Mouse (Mus musculus): ENCODE measurements around the gene Ralgps2.
A peak's percentile ranks its signal among the peaks of the same experiment; 100 is the strongest.

Ralgps2 gene

GRCm38 (mm10) chr1:156922921-156923320 lies 16.5 kb downstream of the Ralgps2 start:
- no peak overlapping the region for H3K4me3 ChIP-seq (replicated peaks; ENCODE audit: low read length)
- H3K4me1 ChIP-seq (replicated peaks; ENCODE audit: low read depth, low read length): peaks cover 37% of the 10 kb centered on the region
- TF ChIP-seq POU5F1 (IDR thresholded peaks at IDR 0.05; ENCODE audit: borderline replicate concordance, low read length): no peak
- TF ChIP-seq NANOG (IDR thresholded peaks at IDR 0.05; ENCODE audit: borderline replicate concordance, low read length): no peak
- no peak for TF ChIP-seq CTCF (conservative IDR thresholded peaks at IDR 0.05; ENCODE audit: low read length)
- peaks cover 12% of the 10 kb centered on the region for H3K36me3 ChIP-seq (ENCODE audit: insufficient read depth, low read length)
- H3K9me3 ChIP-seq (ENCODE audit: low read length): no peaks in the 10 kb centered on the region
- no peaks in the 10 kb centered on the region for H3K27me3 ChIP-seq (ENCODE audit: insufficient read depth, low read length)

DNA sequence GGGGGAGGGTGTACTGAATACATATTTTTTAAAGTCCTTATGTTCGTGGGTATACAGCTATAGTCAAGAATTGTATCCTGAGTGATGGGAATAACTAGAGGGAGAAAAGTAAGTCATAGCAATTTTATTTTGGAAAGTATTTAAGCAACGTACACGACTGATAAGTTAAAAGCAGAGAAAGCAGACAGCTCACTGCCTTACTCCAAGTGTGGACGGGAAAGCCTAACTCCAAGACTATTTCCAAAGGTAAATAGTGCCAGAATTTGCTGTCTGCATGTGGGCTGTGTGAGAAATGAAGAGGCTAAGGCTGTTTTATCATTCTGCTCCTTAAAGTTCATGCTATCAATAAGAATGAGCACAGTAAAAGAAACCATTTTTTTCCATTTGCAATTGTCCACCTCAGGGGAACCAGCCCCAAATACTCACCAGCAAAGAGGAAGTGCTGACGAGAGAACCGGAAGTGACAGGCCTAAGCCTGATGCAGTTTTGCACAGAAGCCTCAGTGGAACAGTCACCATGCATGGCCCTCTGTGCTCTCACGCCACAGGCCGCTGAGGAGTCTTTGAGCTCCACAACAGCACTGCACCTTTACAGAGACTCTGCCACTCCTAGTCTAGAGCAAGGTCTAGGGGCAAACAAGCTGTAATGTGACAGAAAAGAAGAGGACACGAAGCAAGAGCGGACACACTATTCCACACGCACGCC lies 18.0 kb downstream of the Ralgps2 start:
- TF ChIP-seq CTCF (conservative IDR thresholded peaks at IDR 0.05; ENCODE audit: low read length) (no peak), POU5F1 (IDR thresholded peaks at IDR 0.05; ENCODE audit: borderline replicate concordance, low read length) (no peak), NANOG (IDR thresholded peaks at IDR 0.05; ENCODE audit: borderline replicate concordance, low read length) (no peak)
- no peaks in the 10 kb centered on the region for H3K27me3 ChIP-seq (ENCODE audit: insufficient read depth, low read length)
- peak overlapping the region; percentile 53 for H3K4me3 ChIP-seq (replicated peaks; ENCODE audit: low read length)
- peaks cover 37% of the 10 kb centered on the region for H3K4me1 ChIP-seq (replicated peaks; ENCODE audit: low read depth, low read length)
- no peaks in the 10 kb centered on the region for H3K9me3 ChIP-seq (ENCODE audit: low read length)
- peaks cover 12% of the 10 kb centered on the region for H3K36me3 ChIP-seq (ENCODE audit: insufficient read depth, low read length)

DNA sequence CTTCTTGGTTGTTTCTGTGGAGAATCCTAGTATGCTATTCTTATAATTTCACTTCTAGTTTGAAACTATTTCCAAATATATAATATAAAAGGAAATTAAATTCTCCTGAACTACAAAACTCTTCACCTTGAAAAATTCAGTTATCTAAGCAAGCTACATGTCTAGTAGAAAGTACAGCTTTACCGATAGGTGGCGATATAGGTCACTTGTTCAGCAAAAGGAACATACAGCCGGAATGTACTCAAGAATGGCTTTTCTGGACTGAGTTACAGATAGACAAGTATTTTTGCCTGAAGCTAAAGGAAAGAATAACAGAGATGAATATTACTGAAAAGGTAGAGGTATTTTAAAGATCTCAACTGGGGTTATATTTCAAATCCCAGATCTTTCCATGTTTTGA lies 22.0 kb downstream of the Ralgps2 start:
- Histone ChIP-seq H3K4me3 (replicated peaks; ENCODE audit: low read length) (no peak overlapping the region), H3K4me1 (replicated peaks; ENCODE audit: low read depth, low read length) (peaks cover 24% of the 10 kb centered on the region), H3K9me3 (ENCODE audit: low read length) (no peaks in the 10 kb centered on the region), H3K36me3 (ENCODE audit: insufficient read depth, low read length) (0 out of 2 replicates have a peak, but pooled peaks cover 3% of the 10 kb centered on the region), H3K27me3 (ENCODE audit: insufficient read depth, low read length) (no peaks in the 10 kb centered on the region)
- no peak for TF ChIP-seq POU5F1 (IDR thresholded peaks at IDR 0.05; ENCODE audit: borderline replicate concordance, low read length)
- peak; percentile 69 for TF ChIP-seq CTCF (conservative IDR thresholded peaks at IDR 0.05; ENCODE audit: low read length)

GRCm38 (mm10) chr1:156916361-156916760 lies 23.1 kb downstream of the Ralgps2 start:
- Histone ChIP-seq H3K4me3 (replicated peaks; ENCODE audit: low read length) (no peak overlapping the region), H3K9me3 (ENCODE audit: low read length) (no peaks in the 10 kb centered on the region), H3K4me1 (replicated peaks; ENCODE audit: low read depth, low read length) (peaks cover 15% of the 10 kb centered on the region), H3K36me3 (ENCODE audit: insufficient read depth, low read length) (0 out of 2 replicates have a peak, but pooled peaks cover under 1% of the 10 kb centered on the region), H3K27me3 (ENCODE audit: insufficient read depth, low read length) (no peaks in the 10 kb centered on the region)
- TF ChIP-seq CTCF (conservative IDR thresholded peaks at IDR 0.05; ENCODE audit: low read length) (no peak), POU5F1 (IDR thresholded peaks at IDR 0.05; ENCODE audit: borderline replicate concordance, low read length) (no peak), NANOG (IDR thresholded peaks at IDR 0.05; ENCODE audit: borderline replicate concordance, low read length) (no peak)

DNA sequence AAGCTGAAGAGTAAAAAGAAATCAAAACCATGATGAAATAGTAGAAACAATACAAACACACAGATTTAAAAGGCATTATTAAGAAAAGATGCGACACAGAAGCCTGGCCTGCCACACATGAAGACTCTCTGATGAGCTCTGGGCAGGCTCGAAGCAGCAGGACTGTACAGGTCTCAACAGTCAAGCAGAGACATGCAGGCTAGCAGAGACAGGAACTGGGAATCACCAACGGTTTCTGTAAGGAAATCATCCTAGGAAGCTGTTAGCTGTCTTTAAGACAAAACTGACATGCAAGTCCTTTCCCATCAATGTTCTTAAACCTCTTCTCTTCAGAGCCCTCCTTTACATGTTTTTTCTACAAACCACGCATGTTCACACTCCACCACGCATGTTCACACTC lies 24.5 kb downstream of the Ralgps2 start:
- Histone ChIP-seq H3K36me3 (ENCODE audit: insufficient read depth, low read length) (no peaks in the 10 kb centered on the region), H3K27me3 (ENCODE audit: insufficient read depth, low read length) (no peaks in the 10 kb centered on the region), H3K9me3 (ENCODE audit: low read length) (no peaks in the 10 kb centered on the region), H3K4me1 (replicated peaks; ENCODE audit: low read depth, low read length) (0 out of 2 replicates have a peak, but pooled peaks cover 3% of the 10 kb centered on the region), H3K4me3 (replicated peaks; ENCODE audit: low read length) (no peak overlapping the region)
- no peak for TF ChIP-seq NANOG (IDR thresholded peaks at IDR 0.05; ENCODE audit: borderline replicate concordance, low read length)
- TF ChIP-seq CTCF (conservative IDR thresholded peaks at IDR 0.05; ENCODE audit: low read length): no peak
- TF ChIP-seq POU5F1 (IDR thresholded peaks at IDR 0.05; ENCODE audit: borderline replicate concordance, low read length): no peak

- H3K27me3 ChIP-seq (ENCODE audit: insufficient read depth, low read length): no peaks in the 10 kb centered on the region
- H3K9me3 ChIP-seq (ENCODE audit: low read length): no peaks in the 10 kb centered on the region
- no peak overlapping the region for H3K4me3 ChIP-seq (replicated peaks; ENCODE audit: low read length)
- no peak for TF ChIP-seq CTCF (conservative IDR thresholded peaks at IDR 0.05; ENCODE audit: low read length)
- TF ChIP-seq NANOG (IDR thresholded peaks at IDR 0.05; ENCODE audit: borderline replicate concordance, low read length): no peak
- no peak for TF ChIP-seq POU5F1 (IDR thresholded peaks at IDR 0.05; ENCODE audit: borderline replicate concordance, low read length)
- H3K36me3 ChIP-seq (ENCODE audit: insufficient read depth, low read length): no peaks in the 10 kb centered on the region
- H3K4me1 ChIP-seq (replicated peaks; ENCODE audit: low read depth, low read length): 0 out of 2 replicates have a peak, but pooled peaks cover 5% of the 10 kb centered on the region
Observed at GRCm38 (mm10) chr1:156913190-156913589, 26.2 kb downstream of the Ralgps2 start.

DNA sequence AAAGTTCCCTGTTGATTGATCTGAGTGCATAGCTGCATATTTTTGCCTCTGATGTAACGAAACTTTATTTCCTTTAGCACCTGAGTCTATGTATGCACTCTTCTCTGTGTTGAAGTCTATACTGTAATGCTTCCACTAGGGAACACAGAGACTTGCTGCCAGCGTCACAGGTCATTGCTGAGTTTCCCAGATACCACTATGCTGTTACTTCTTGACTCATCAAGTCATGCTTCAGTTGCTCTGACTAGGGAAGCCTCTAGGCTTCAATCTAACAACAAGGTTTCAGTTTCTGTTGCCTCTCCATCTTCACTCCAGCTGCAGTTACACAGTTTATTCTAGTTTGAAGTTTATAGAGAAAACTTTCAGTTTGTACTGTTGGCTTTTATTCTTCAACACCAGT lies 28.5 kb downstream of the Ralgps2 start:
- Histone ChIP-seq H3K36me3 (ENCODE audit: insufficient read depth, low read length) (peaks cover 16% of the 10 kb centered on the region), H3K4me1 (replicated peaks; ENCODE audit: low read depth, low read length) (0 out of 2 replicates have a peak, but pooled peaks cover 2% of the 10 kb centered on the region), H3K27me3 (ENCODE audit: insufficient read depth, low read length) (no peaks in the 10 kb centered on the region), H3K4me3 (replicated peaks; ENCODE audit: low read length) (no peak overlapping the region), H3K9me3 (ENCODE audit: low read length) (no peaks in the 10 kb centered on the region)
- TF ChIP-seq CTCF (conservative IDR thresholded peaks at IDR 0.05; ENCODE audit: low read length) (no peak), NANOG (IDR thresholded peaks at IDR 0.05; ENCODE audit: borderline replicate concordance, low read length) (no peak), POU5F1 (IDR thresholded peaks at IDR 0.05; ENCODE audit: borderline replicate concordance, low read length) (no peak)

GRCm38 (mm10) chr1:156909866-156910265 lies 29.6 kb downstream of the Ralgps2 start:
- Histone ChIP-seq H3K27me3 (ENCODE audit: insufficient read depth, low read length) (no peaks in the 10 kb centered on the region), H3K36me3 (ENCODE audit: insufficient read depth, low read length) (peaks cover 20% of the 10 kb centered on the region), H3K9me3 (ENCODE audit: low read length) (no peaks in the 10 kb centered on the region), H3K4me3 (replicated peaks; ENCODE audit: low read length) (no peak overlapping the region), H3K4me1 (replicated peaks; ENCODE audit: low read depth, low read length) (0 out of 2 replicates have a peak, but pooled peaks cover 2% of the 10 kb centered on the region)
- TF ChIP-seq NANOG (IDR thresholded peaks at IDR 0.05; ENCODE audit: borderline replicate concordance, low read length): no peak
- no peak for TF ChIP-seq POU5F1 (IDR thresholded peaks at IDR 0.05; ENCODE audit: borderline replicate concordance, low read length)
- no peak for TF ChIP-seq CTCF (conservative IDR thresholded peaks at IDR 0.05; ENCODE audit: low read length)
